Mouse (Mus musculus): ENCODE results near the gene Gbx2. TPM values are rescaled to one million over a fixed set of nuclear protein-coding genes. Genes with fewer than 3 reads are reported as not detected.
A peak's percentile ranks its signal among the peaks of the same experiment; 100 is the strongest.

Gbx2 gene
- total RNA-seq (2021): under 1 TPM in 1 of 2 experiments, not detected in 1; 0.22 TPM

- no peak for DNase-seq (ENCODE audit: low spot score)
- intact Hi-C loops (cut with DNase I): no loop called here
These were observed at the start of gene Gbx2 for GRCm38 (mm10) chr1:89931120-89931519. Gbx2 (minus strand) TSS chr1:89931179.

DNA sequence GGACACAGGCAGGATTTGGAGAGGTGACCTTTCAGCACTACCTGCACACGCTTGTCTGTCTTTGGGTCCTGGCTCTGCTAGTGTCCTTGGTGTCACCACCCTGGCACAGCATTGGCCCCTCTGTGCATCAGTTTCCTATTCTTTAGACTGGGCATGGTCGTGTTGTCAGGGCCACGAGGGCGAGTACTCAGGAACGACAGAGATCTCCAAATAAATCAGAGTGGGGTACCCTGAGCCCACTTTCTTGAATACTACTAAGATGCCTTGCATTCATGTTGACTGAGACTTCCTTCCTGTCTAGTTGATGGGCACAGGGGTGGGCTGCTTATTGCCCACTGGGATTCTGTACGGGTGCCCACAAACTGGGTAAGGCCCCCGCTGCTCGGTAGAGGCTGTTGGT, 46.3 kb upstream of the Gbx2 start:
- DNase-seq (ENCODE audit: low spot score): no peak
- intact Hi-C loops (cut with DNase I): no loop called here

GRCm38 (mm10) chr1:89976411-89976810, 45.4 kb upstream of the Gbx2 start:
- DNase-seq (ENCODE audit: low spot score): no peak
- intact Hi-C loops (cut with DNase I): no loop called here

DNA sequence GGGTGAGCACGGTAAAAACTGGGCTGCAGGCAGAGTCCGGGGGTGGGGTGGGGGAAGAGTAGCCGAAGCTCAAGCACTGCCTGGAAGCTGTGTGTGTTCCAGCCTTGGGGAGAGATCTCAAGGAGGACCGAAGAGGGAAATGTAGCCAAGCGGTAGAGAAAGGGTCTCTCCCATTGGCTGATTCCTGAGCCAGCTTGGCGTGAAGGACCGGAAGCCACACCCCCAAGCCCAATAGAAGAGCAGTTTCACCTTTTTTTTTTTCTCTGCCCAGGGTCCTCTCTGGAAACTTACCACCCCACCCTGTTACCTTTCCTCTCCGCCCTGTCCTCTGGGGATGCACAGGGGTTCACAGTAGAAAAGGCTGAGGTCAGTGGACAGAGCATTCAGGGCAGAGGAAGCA, 43.6 kb upstream of the Gbx2 start:
- intact Hi-C loops (cut with DNase I): no loop called here
- DNase-seq (ENCODE audit: low spot score): no peak

DNA sequence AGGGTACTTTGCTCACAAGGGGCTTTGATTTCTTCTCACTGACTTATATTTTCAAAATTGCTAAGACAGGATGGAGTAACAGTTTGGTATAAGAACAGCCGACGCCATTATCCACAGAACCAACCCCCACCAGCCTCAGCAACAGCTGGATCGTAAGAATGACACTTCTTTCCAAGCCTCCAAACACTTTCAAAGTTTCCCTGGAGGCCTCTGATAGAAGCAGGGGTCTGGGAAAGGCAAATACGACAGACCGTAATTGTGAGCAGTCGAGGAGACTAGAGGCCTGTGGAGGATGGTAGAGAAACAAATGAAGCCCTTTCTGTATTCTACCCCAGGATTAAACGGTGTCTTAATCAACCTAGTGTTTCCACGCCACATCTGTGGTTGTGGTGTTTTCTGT, 40.9 kb upstream of the Gbx2 start:
- DNase-seq (ENCODE audit: low spot score): no peak
- intact Hi-C loops (cut with DNase I): no loop called here

GRCm38 (mm10) chr1:89969714-89970110, 38.7 kb upstream of the Gbx2 start:
- DNase-seq (ENCODE audit: low spot score): no peak
- intact Hi-C loops (cut with DNase I): no loop called here

- DNase-seq (ENCODE audit: low spot score): no peak
- intact Hi-C loops (cut with DNase I): no loop called here
These were observed 38.2 kb upstream of the Gbx2 start for GRCm38 (mm10) chr1:89969072-89969713.

DNA sequence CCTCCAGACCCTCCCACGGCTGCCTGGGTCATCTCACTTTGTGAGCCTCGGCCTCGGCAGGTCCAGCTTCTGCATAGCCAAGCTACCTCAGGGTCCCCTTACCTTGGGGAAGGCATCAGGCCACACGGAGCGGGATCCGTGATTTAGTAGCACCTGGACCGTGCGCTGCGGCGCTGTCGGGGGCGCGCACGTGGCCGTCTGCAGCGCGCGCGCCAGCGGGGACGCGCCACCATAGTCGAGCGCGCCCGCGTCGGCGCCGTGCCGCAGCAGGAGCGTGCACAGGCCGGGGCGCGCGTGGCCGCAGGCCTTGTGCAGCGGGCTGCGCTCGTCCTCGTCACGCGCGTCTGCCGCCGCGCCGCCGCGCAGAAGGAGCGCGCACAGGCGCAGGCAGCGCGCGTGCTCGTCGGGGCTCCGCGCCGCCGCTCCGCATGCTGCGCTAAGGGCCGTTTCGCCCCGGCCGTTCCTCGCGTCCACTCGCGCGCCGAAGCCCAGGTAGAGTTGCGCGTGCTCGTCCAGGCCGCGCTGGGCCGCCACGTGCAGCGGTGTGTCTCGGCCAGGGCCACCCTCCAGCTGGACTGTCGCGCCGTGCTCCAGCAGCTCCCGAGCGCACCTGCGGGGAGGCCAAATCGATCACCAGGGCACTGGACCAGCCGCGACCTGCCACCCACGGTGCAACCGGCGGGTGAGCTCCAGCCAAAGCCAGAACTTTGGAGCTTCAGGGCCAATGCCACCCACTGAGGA, 37.3 kb upstream of the Gbx2 start:
- DNase-seq (ENCODE audit: low spot score): no peak
- intact Hi-C loops (cut with DNase I): no loop called here

- intact Hi-C loops (cut with DNase I): no loop called here
- DNase-seq (ENCODE audit: low spot score): no peak
These were observed 36.6 kb upstream of the Gbx2 start for GRCm38 (mm10) chr1:89967585-89967984.

- intact Hi-C loops (cut with DNase I): no loop called here
- no peak for DNase-seq (ENCODE audit: low spot score)
These were observed 33.4 kb upstream of the Gbx2 start for GRCm38 (mm10) chr1:89964426-89964825.

GRCm38 (mm10) chr1:89963296-89963695, 32.3 kb upstream of the Gbx2 start:
- no peak for DNase-seq (ENCODE audit: low spot score)
- intact Hi-C loops (cut with DNase I): no loop called here

GRCm38 (mm10) chr1:89962092-89962491, 31.1 kb upstream of the Gbx2 start:
- no peak for DNase-seq (ENCODE audit: low spot score)
- intact Hi-C loops (cut with DNase I): no loop called here

- no peak for DNase-seq (ENCODE audit: low spot score)
- intact Hi-C loops (cut with DNase I): no loop called here
These were observed 28.4 kb upstream of the Gbx2 start for GRCm38 (mm10) chr1:89959393-89959792.

DNA sequence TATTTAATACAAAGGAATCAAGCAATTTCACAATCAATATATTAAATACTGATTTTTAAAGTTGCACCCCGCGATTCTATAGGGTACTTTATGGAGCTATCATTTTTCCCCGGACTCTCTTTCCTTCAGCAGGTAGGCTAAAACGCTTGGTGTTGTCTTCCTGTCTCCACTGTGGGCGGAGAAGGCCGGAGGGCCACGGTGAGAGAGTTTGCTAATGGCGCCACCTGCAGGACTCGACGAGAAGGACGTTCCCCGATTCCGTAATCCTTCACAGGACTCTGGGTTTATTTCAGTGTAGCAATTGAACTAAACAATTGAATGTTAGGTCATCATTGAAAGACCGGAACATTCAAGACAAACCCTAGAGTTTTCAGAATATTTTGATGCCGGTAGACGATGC, 12.2 kb upstream of the Gbx2 start:
- intact Hi-C loops (cut with DNase I): loop anchor here (1.0 to 10.0 kb wide), 6 partner anchors 86 to 708 kb away; no protein-coding TSS in a partner anchor
- peak; percentile 31 for DNase-seq (ENCODE audit: low spot score)

DNA sequence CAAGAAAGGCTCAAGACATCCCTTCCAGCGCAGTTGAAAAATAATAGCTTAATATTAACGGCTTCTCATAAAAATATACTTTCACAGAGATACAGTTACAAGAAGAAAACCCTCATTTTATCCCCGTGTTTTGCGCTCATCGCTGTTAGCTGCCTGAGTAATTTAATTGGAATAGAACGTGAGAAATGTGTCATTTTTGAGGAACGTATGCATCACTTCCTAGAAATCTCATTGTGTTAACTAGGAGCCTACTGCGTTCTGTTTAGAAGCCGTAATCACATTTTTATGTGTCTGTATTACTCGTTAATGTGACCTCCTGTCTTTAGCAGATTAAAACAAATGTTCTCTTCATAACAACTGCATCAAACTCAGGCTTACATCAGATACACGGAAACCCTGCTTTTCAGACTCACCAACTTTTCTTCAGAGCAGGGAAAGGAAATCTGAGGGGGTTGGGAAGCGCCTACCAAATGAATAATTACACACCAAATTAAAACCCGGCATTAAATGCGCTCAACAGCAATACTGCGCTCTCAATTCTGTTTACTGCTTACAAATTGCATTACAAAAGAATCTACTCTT, 11.5 kb upstream of the Gbx2 start:
- intact Hi-C loops (cut with DNase I): loop anchor here (2.0 to 10.0 kb wide), 5 partner anchors 85 to 708 kb away; no protein-coding TSS in a partner anchor
- DNase-seq (ENCODE audit: low spot score): no peak

DNA sequence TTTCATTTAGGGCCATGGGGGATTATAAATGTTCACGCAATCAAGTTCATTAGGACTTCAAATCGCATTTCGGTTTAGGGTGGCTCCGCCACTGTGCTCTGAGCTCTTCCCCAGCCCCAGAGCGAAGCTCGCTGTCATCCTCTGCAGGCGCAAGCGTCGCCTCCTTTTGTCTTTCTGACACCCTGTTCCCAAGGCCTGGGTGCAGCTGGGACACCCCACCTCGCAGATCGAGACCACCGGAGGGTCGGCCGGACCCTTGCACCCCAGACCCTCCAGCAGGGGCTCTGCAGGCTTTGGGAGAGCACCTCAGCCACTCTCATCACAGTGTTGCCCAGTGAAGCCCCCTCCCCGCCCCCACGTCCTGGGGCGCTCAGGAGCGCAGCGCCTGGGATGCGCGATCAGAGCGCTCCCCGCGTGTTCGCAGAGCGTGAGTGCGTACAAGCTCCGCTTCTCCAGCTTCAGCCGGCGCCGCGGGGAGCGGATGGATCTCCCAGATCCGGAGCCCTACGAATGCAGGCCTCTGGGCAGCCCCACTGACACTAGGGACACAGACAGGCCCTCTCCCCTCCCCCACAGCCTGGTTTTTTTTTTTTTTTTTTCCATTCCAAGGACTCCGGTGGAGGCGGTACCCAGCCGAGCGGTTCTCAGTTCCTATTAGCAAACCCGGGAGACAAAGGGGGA, 10.9 kb upstream of the Gbx2 start:
- intact Hi-C loops (cut with DNase I): loop anchor here (2.0 to 10.0 kb wide), 5 partner anchors 85 to 707 kb away; no protein-coding TSS in a partner anchor

DNA sequence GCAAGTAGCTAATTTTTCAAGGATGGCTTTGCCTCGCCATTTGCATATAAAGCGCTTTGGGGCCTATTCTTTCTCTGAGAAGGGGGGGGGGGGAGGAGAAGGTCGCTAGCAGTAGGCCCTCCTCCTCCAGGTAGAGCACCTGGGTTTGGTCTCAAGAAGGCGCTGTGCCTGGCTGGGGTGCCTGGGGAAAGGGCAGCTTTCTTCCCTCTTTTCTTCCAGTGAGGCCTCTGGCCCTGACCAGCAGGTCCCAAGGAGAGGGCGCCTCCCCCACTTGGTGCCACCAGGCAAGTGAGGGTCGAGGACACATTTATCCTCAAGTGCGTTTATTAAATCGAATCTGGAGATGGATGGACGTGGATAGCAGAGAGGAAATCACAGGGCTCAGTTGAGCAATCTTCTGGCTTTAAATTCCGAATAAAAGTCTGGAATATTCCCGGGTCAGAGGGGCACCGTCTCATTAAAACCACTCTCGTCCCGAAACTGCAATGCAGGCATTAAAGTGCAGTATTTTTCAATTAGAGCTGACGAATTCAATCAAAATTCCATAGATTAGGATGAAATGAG, 10.1 kb upstream of the Gbx2 start:
- intact Hi-C loops (cut with DNase I): loop anchor here (5.0 to 10.0 kb wide), 4 partner anchors 84 to 706 kb away; no protein-coding TSS in a partner anchor
- DNase-seq (ENCODE audit: low spot score): no peak

More for the DNA sequence above, 10.9 kb upstream of the Gbx2 start:
- DNase-seq (ENCODE audit: low spot score): no peak

DNA sequence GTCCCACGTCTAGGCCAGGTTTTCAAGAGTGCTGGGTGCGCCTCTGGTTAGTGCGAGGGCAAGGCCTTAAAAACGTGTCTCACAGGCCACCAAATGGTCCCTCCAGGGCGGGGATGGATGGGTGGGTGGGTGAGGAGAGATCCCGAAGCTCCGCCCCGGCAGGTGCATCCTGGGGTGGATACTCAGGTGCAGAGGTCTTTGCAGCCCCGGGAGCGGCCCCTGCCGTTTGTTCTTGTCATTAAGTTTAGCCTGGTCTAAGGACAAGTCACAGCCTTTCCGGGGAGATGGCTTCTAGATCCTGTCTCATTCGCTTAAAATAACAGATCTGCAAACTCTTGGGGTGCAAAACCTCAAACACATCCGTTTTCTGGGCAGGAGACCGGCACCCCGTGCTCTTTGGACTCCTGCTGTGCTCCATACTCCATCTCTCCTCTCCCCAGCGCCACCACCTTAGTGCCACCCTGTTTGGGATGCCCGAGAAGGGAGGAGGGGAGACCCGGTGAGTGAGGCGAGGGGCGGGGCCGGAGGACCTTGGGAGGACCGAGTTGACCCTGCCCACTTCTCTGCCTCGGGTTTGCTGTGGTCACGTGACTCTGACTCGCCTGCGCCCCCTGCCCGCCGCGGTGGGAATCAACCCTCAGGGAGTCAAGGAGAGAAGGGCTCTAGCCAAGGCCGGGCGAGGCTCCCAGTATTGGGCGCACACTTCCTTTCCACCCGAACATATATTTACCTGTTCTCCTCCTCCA, 9.2 kb upstream of the Gbx2 start:
- peak; percentile 42 for DNase-seq (ENCODE audit: low spot score)
- intact Hi-C loops (cut with DNase I): loop anchor here (5.0 to 10.0 kb wide), 4 partner anchors 83 to 705 kb away; no protein-coding TSS in a partner anchor

- no peak for DNase-seq (ENCODE audit: low spot score)
- intact Hi-C loops (cut with DNase I): no loop called here
These were observed 8.6 kb upstream of the Gbx2 start for GRCm38 (mm10) chr1:89939596-89939960.

Data from heart, postnatal 25 days (tissue).